Mouse (Mus musculus) cerebellum, adult 11 months (tissue): ENCODE measurements around the gene Tcp10a.
"Not testable (repeated sequence)": the region's sequence is repeated elsewhere in the genome, so short reads cannot be mapped to it uniquely, and the experiment has no call there.

ENCODE experiments used
- DNase-seq: peaks from one replicate; pipeline ENCODE4 v3.0.0; 2022

The Tcp10a gene

GRCm38 (mm10) chr17:7371879-7372278 is 47.4 kb downstream of the Tcp10a start, which contains the start of gene Gm49630:
TSS of gene Gm49630 (minus strand) at chr17:7371979.
- not testable (repeated sequence) for DNase-seq

GRCm38 (mm10) chr17:7376951-7377700 is 52.7 kb downstream of the Tcp10a start:
- DNase-seq = not testable (repeated sequence)

DNA sequence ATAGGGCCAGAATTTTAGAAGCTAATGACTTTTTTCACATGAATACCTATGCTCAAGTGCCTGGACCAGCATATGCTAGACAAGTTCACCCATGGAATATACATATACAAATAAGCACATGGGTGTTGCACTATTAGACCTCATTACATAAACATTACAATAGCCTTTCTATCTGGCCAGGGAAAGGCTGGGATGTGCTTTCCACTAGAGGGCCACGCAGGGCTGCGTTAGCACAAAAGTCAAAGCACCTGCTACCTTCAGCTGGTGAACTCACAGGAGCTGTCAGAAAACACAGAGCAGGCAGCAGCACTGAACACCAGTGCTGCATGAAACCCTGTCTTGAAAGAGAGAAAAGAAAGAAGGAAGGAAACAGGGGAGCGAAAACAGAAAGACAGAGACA is 53.5 kb downstream of the Tcp10a start:
- not testable (repeated sequence) for DNase-seq

DNA sequence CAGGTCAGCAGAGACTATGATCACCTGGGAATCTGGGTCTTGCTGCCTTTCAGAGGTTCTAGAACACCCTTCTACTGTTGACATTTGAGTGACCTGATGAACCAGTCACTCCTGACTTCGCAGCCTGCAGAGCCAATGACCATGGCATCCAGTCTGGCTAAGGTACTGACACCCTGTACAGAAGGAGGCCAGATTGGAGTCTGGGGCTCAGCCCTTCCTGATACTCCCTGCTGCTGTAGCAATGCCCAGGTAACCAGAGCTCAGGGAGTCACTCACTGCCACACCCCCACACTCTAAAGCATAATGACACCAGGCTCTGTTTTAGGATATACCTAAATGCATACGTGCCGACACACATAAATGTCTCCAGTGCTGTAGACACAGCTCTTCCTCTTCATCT is 58.3 kb downstream of the Tcp10a start:
- not testable (repeated sequence) for DNase-seq

GRCm38 (mm10) chr17:7383167-7384143 is 59.0 kb downstream of the Tcp10a start:
- DNase-seq = not testable (repeated sequence)

GRCm38 (mm10) chr17:7385364-7385763 is 60.9 kb downstream of the Tcp10a start, which contains the start of gene Unc93a2:
TSS of gene Unc93a2 (minus strand) at chr17:7385464.
- DNase-seq = not testable (repeated sequence)

- DNase-seq = not testable (repeated sequence)
Observed at GRCm38 (mm10) chr17:7386016-7386415, 61.6 kb downstream of the Tcp10a start.

DNA sequence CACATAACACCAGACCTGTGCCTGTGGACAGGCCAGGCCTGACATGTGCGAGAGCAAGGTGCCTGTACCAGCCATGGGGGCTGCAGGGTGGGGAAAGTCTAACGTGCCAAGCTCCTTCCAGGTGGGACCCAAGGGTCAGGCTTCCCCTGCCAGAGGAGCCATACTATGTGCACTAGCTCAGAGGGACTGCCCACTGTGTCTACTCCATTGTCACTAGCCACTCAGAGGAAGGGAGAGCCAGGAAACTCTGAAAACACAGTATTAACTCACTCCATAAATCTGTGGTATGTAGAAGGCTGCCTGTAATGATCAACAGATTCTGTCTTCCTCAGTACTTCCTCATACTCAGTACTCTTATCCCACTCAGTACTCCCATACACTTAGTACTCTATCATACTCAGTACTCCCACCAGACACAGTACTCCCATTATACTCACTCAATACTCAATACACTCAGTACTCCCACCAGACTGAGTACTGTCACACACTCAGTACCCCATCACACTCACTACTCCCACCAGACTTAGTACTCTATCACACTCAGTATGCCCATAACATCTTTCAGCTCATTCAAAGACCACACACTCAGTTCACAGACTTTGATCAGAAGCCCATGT is 64.0 kb downstream of the Tcp10a start:
- DNase-seq = not testable (repeated sequence)

DNA sequence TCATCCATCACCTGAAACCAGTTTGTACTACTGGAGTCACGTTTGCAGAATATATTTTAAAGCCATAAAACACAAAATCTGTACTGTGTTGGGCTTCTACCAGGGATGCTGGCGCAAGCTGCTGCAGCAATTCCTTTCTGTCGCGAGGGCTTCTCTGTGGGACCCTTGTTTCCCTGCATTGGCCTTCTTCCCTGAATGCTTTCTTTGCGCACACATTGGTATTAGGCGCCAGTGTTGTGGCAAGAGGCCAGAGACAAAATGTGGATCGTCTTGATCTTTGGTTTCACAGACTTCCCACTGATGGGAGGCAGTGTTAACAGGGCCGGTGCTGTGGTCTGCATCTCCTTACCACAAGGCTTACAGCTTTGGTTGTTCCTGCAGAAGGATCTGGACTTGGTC is 64.5 kb downstream of the Tcp10a start:
- DNase-seq = not testable (repeated sequence)

GRCm38 (mm10) chr17:7389898-7390297 is 65.5 kb downstream of the Tcp10a start:
- DNase-seq = not testable (repeated sequence)

DNA sequence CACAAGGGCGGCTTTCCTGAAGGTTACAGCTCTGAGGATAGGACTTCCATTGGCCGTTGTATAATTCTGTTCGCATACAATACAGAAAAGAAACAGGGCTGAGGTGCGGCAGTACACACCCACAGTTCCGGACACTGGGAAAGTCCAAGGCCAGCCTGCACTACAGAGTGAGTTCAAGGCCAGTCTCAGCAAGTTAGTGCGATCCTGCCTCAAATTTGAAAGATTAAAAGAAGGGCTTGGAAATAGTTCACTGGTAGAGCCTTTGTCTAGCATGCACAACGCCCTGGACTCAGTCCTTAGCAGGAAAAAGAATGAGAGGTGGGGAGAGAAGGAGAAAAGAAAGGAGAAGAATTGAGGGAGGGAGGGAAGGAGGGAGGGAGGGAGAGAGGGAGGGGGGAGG is 70.7 kb downstream of the Tcp10a start:
- not testable (repeated sequence) for DNase-seq
